Mouse (Mus musculus) limb, embryonic 13.5 days (tissue): ENCODE data around the gene Slc35e1. TPM values are rescaled to one million over a fixed set of nuclear protein-coding genes. Genes with fewer than 3 reads are reported as not detected.
A peak's percentile ranks its signal among the peaks of the same experiment; 100 is the strongest.

Experiments used
- ATAC-seq: fragments of 200-750 bp; cut with Nextera tagmentation; 2 replicates; pipeline ENCODE4 v1.8.0; 2017; ENCODE audit warnings: low read depth, moderate number of reproducible peaks, moderate TSS enrichment; ENCODE audit not compliant: low FRiP score
- H3K27ac ChIP-seq: fragments of 300-500 bp; sonication (generic); 2 replicates; pipeline ENCODE4 v1.5.1; 2015; ENCODE audit warnings: inconsistent platforms, mild to moderate bottlenecking, moderate library complexity
- H3K27me3 ChIP-seq: fragments of 300-500 bp; sonication (generic); 2 replicates; pipeline ENCODE4 v1.6.1; 2015; ENCODE audit warnings: mild to moderate bottlenecking, inconsistent platforms
- H3K36me3 ChIP-seq: fragments of 300-500 bp; sonication (generic); 2 replicates; pipeline ENCODE4 v1.6.1; 2015; ENCODE audit warnings: inconsistent platforms, mild to moderate bottlenecking, moderate library complexity
- H3K4me1 ChIP-seq: fragments of 300-500 bp; sonication (generic); 2 replicates; pipeline ENCODE4 v1.6.1; 2015; ENCODE audit warnings: inconsistent platforms
- H3K4me2 ChIP-seq: fragments of 300-500 bp; sonication (generic); replicated peaks from 2 replicates; pipeline ENCODE4 v1.6.1; 2015; ENCODE audit warnings: inconsistent platforms, mild to moderate bottlenecking, moderate library complexity
- H3K4me3 ChIP-seq: fragments of 300-500 bp; sonication (generic); 2 replicates; pipeline ENCODE4 v1.5.1; 2015; ENCODE audit warnings: moderate library complexity, mild to moderate bottlenecking, inconsistent platforms
- H3K9ac ChIP-seq: fragments of 300-500 bp; sonication (generic); 2 replicates; pipeline ENCODE4 v1.6.1; 2015; ENCODE audit warnings: mild to moderate bottlenecking, inconsistent platforms
- H3K9me3 ChIP-seq: fragments of 300-500 bp; sonication (generic); 2 replicates; pipeline ENCODE4 v1.6.1; 2016; ENCODE audit warnings: inconsistent platforms
- WGBS: fragments of 180-500 bp; shearing (Covaris S2); methylation state at CpG from one replicate; pipeline ENCODE4 v1.1.7; 2015; 5-methylcytosine and 5-hydroxymethylcytosine counted together
- polyA plus RNA-seq: library from polyadenylated mRNA; unstranded; fragments of >200 nt; fragmentation: Nextera tagmentation; extraction: Ambion mirVana; gene quantifications from 2 replicates; pipeline ENCODE4 v1.2.1, GENCODE M21; 2015

Slc35e1 gene
- polyA plus RNA-seq, 1 experiment from 2014 or later, result 21.8 TPM

DNA sequence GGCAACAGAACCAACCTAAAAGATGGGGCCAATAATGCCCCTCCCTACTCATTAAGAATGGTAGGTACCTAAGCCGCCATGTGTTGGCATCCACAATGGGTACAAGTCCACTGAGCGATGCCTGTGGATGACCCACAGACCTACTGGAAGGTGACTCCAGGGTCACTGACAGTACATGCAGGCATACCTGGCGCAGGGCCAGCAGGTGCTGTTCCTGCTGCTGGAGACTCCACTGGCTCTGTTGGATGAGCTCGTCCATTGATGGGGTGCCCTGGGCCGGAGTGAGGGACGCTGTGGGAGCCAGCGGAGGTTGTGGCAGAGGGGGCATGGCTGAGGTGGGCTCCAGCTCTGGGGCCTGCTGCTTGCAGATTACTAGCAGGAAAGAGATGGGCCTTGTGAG lies 21.7 kb downstream of the Slc35e1 start:
- Histone ChIP-seq H3K27ac (no peak overlapping the region), H3K36me3 (peaks cover 79% of the 10 kb centered on the region), H3K9ac (no peak overlapping the region), H3K27me3 (no peaks in the 10 kb centered on the region), H3K9me3 (no peaks in the 10 kb centered on the region), H3K4me1 (peaks cover 12% of the 10 kb centered on the region), H3K4me2 (no peak overlapping the region), H3K4me3 (no peak overlapping the region)
- no peak for ATAC-seq
- 93% methylated on average over 7 of the region's 7 CpGs for WGBS

DNA sequence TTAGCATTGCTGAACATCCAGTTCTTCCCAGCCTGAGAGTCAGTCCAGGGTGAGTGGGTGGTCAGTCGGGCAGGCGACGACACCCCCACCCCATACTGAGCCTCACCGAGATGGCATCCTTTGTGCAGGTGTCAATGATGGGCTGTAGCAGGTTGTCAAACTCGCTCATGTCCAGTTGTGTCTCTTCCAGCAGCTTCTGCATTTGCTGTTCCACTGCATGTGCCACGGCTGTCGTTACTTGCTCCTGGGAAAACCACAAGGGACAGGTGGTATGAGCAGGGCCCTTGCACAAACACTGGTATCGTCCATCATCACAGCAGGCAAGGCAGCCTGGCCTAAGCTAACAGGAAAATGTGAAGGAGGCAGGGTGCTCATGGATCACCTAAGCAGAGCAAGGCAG lies 22.4 kb downstream of the Slc35e1 start:
- Histone ChIP-seq H3K4me1 (peaks cover 12% of the 10 kb centered on the region), H3K4me2 (no peak overlapping the region), H3K4me3 (no peak overlapping the region), H3K27ac (no peak overlapping the region), H3K9me3 (no peaks in the 10 kb centered on the region), H3K36me3 (peaks cover 86% of the 10 kb centered on the region), H3K9ac (no peak overlapping the region), H3K27me3 (no peaks in the 10 kb centered on the region)
- WGBS, result 93% methylated on average over 8 of the region's 8 CpGs
- ATAC-seq, result no peak

GRCm38 (mm10) chr8:72469243-72469642 lies 23.2 kb downstream of the Slc35e1 start:
- Histone ChIP-seq H3K4me3 (no peak overlapping the region), H3K4me1 (peaks cover 11% of the 10 kb centered on the region), H3K27ac (no peak overlapping the region), H3K27me3 (no peaks in the 10 kb centered on the region), H3K9me3 (no peaks in the 10 kb centered on the region), H3K36me3 (peaks cover 93% of the 10 kb centered on the region), H3K9ac (no peak overlapping the region), H3K4me2 (no peak overlapping the region)
- 96% methylated on average over 2 of the region's 2 CpGs for WGBS
- ATAC-seq, result no peak

GRCm38 (mm10) chr8:72464211-72464610 lies 28.2 kb downstream of the Slc35e1 start:
- Histone ChIP-seq H3K9me3 (no peaks in the 10 kb centered on the region), H3K4me1 (no peaks in the 10 kb centered on the region), H3K4me2 (no peak overlapping the region), H3K36me3 (peaks cover 100% of the 10 kb centered on the region), H3K9ac (no peak overlapping the region), H3K27me3 (no peaks in the 10 kb centered on the region), H3K4me3 (no peak overlapping the region), H3K27ac (no peak overlapping the region)
- no peak for ATAC-seq
- WGBS, result 93% methylated on average over 10 of the region's 10 CpGs

DNA sequence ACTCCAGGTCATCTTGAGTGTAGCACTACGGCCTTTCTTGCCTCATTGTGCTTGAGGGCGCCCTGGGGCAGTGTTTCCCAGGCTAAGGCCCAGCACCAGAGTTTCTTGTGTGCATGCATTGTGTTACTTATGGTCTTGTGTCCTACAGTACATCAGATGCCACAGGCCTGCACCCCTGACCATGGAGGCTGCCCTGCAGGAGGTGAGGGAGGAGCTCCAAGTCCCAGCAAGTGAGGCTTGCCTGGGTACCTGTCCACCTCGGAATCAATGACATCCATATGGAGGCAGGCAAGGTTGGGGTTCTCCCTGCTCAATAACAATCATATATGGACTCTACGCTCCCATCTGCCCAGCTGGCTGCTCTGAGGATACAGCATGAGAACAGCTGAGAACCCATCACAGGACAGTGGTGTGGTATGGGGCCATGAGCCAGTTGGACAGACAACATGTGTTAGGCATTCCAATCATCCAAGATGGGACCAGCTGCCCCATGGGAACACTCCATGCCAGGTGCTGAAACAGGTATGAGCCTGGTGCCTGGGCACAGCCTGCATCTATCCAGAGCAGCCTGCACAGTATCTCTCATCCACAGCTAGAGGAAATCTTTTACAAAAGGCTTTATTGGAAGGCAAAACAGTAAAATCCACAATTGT lies 32.4 kb downstream of the Slc35e1 start:
- H3K9ac ChIP-seq, result no peak overlapping the region
- WGBS, result 87% methylated on average over 4 of the region's 4 CpGs
- H3K36me3 ChIP-seq, result peaks cover 83% of the 10 kb centered on the region
- H3K27me3 ChIP-seq, result no peaks in the 10 kb centered on the region
- no peak overlapping the region for H3K27ac ChIP-seq
- no peak for ATAC-seq
- no peaks in the 10 kb centered on the region for H3K9me3 ChIP-seq
- no peaks in the 10 kb centered on the region for H3K4me1 ChIP-seq
- H3K4me2 ChIP-seq, result no peak overlapping the region
- no peak overlapping the region for H3K4me3 ChIP-seq

DNA sequence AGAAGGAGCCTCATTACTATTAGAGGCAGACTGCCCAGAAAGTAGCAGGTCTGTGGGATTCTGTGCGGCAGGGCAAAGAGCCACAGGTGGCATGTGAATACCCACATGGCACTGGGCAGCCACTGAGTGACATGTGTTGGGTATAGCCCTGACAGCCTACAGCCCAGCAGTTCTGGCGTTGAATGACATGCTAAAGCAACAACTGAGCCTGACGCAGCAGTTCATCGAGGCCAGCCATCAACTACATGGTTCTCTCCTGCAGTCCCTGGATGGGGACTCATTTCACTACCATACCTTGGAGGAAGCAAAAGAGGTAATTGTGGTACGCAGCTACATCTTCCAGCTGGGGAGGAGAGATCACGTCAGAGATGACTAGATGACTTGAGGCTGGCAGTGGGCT lies 34.0 kb downstream of the Slc35e1 start:
- no peaks in the 10 kb centered on the region for H3K4me1 ChIP-seq
- no peak overlapping the region for H3K4me3 ChIP-seq
- 81% methylated on average over 6 of the region's 6 CpGs for whole genome bisulfite sequencing
- H3K27ac ChIP-seq, result no peak overlapping the region
- H3K27me3 ChIP-seq, result no peaks in the 10 kb centered on the region
- no peak for ATAC-seq
- no peak overlapping the region for H3K4me2 ChIP-seq
- H3K9me3 ChIP-seq, result 0 out of 2 replicates have a peak, but pooled peaks cover 5% of the 10 kb centered on the region
- peaks cover 83% of the 10 kb centered on the region for H3K36me3 ChIP-seq
- no peak overlapping the region for H3K9ac ChIP-seq

GRCm38 (mm10) chr8:72457806-72458205 lies 34.6 kb downstream of the Slc35e1 start:
- 0 out of 2 replicates have a peak, but pooled peaks cover 7% of the 10 kb centered on the region for H3K9me3 ChIP-seq
- peaks cover 83% of the 10 kb centered on the region for H3K36me3 ChIP-seq
- no peak overlapping the region for H3K4me2 ChIP-seq
- H3K9ac ChIP-seq, result no peak overlapping the region
- no peak overlapping the region for H3K4me3 ChIP-seq
- 85% methylated on average over 3 of the region's 3 CpGs for WGBS
- no peak for ATAC-seq
- no peaks in the 10 kb centered on the region for H3K4me1 ChIP-seq
- no peak overlapping the region for H3K27ac ChIP-seq
- no peaks in the 10 kb centered on the region for H3K27me3 ChIP-seq

DNA sequence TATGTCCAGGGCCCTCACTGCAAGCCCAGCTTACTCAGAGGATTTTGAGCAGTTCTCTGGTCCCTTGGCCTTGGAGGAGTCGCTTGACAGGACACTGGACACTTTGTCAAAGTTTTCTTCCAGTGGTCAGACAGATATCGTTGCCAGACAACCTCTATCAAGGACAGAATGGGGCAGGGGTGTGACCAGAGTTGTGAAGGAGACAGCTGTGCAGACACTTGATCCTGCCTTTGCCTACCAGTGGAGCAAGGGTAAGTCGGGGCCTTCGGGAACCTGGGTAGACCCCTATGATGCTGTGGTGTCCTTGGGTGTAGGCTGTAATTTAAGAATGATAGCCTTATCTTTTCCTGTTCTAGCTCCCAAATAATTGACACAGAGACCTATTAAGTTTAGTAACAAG lies 37.1 kb downstream of the Slc35e1 start:
- Histone ChIP-seq H3K36me3 (peaks cover 77% of the 10 kb centered on the region), H3K9me3 (0 out of 2 replicates have a peak, but pooled peaks cover 7% of the 10 kb centered on the region), H3K9ac (no peak overlapping the region), H3K4me1 (no peaks in the 10 kb centered on the region), H3K4me3 (no peak overlapping the region), H3K27ac (no peak overlapping the region), H3K4me2 (no peak overlapping the region), H3K27me3 (no peaks in the 10 kb centered on the region)
- no peak for ATAC-seq
- WGBS, result 87% methylated on average over 4 of the region's 4 CpGs

DNA sequence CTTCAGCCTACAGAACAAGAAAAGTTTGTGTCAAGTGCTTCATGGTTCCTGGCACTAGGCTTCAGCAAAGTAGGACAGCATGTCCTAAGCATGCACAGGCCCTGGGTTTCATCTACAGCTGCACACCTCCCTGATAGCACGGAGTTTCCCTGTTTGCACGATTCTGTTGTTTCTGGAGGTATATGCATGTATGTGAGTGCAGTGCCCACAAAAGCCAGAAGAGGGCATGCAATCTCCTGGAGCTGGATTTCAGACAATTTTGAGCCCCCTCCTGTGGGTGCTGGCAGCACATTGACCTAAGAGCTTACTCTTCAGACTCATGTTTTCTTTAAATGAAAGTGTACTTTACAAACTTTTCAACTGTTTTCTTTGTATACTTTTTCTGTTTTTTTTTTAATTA lies 38.5 kb downstream of the Slc35e1 start:
- Histone ChIP-seq H3K4me2 (no peak overlapping the region), H3K9me3 (0 out of 2 replicates have a peak, but pooled peaks cover 7% of the 10 kb centered on the region), H3K36me3 (peaks cover 79% of the 10 kb centered on the region), H3K4me1 (no peaks in the 10 kb centered on the region), H3K9ac (no peak overlapping the region), H3K27me3 (no peaks in the 10 kb centered on the region), H3K4me3 (no peak overlapping the region), H3K27ac (no peak overlapping the region)
- no peak for ATAC-seq
- WGBS, result 95% methylated on average over 2 of the region's 2 CpGs

DNA sequence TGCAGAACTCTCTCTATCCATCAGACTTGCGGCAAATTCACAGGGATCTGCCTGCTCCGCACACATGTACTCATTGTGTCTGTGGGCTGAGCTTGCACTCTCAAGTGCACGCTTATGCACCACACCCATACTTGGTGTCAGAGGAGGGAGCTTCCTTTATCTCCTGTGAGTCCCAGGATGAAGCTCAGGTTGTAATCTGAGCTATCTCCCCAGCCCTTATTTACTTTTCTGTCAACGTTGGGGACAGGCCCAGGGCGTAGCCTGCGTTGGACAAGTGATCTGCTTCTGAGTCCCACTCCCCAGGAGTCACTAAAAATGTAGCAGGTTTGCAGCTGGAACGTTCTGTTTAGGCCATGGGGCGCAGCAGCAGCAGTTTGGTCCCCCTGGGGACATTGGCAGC lies 40.9 kb downstream of the Slc35e1 start:
- WGBS, result 81% methylated on average over 8 of the region's 8 CpGs
- peaks cover 86% of the 10 kb centered on the region for H3K36me3 ChIP-seq
- no peak overlapping the region for H3K4me3 ChIP-seq
- ATAC-seq, result no peak
- H3K9me3 ChIP-seq, result 0 out of 2 replicates have a peak, but pooled peaks cover 7% of the 10 kb centered on the region
- H3K9ac ChIP-seq, result no peak overlapping the region
- H3K4me2 ChIP-seq, result no peak overlapping the region
- H3K27me3 ChIP-seq, result no peaks in the 10 kb centered on the region
- no peak overlapping the region for H3K27ac ChIP-seq
- H3K4me1 ChIP-seq, result no peaks in the 10 kb centered on the region

GRCm38 (mm10) chr8:72445071-72445470 lies 47.3 kb downstream of the Slc35e1 start:
- 91% methylated on average over 6 of the region's 6 CpGs for WGBS

DNA sequence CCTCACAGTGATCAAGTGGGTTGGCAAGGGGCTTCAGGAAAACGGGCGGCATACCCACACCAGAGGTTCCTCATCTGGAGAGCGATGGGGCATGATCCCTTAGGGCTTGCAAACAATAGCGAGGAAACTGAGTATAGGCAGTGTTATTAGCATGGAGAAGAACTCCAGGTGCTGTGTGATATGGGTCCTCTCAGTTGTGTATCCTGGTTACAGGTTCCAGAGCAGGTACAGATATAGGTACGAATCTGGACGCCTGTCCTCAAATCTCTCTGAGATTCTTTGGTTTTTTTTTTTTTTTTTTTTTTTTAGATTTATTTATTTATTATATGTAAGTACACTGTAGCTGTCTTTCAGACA lies 48.4 kb downstream of the Slc35e1 start:
- Histone ChIP-seq H3K27ac (peak overlapping the region; percentile 2; the same call in 1 of the 2 replicates), H3K4me3 (peak overlapping the region; percentile 43), H3K27me3 (no peaks in the 10 kb centered on the region), H3K36me3 (peaks cover 23% of the 10 kb centered on the region), H3K9me3 (no peaks in the 10 kb centered on the region), H3K9ac (peak overlapping the region; percentile 60), H3K4me2 (peak overlapping the region; percentile 75), H3K4me1 (0 out of 2 replicates have a peak, but pooled peaks cover 10% of the 10 kb centered on the region)
- WGBS, result 40% methylated on average over 6 of the region's 6 CpGs
- ATAC-seq, result peak; percentile 52; the same call in 1 of the 2 replicates

More at GRCm38 (mm10) chr8:72445071-72445470, 47.3 kb downstream of the Slc35e1 start:
- peak overlapping the region; percentile 75; the same call in 1 of the 2 replicates for H3K4me2 ChIP-seq
- no peaks in the 10 kb centered on the region for H3K9me3 ChIP-seq
- H3K9ac ChIP-seq, result no peak overlapping the region
- no peak overlapping the region for H3K27ac ChIP-seq
- no peak overlapping the region for H3K4me3 ChIP-seq
- peaks cover 34% of the 10 kb centered on the region for H3K36me3 ChIP-seq
- no peaks in the 10 kb centered on the region for H3K27me3 ChIP-seq
- ATAC-seq, result no peak
- 0 out of 2 replicates have a peak, but pooled peaks cover 10% of the 10 kb centered on the region for H3K4me1 ChIP-seq
